Mouse (Mus musculus): Measurements from ENCODE around the gene Tmem204. TPM values are rescaled to one million over a fixed set of nuclear protein-coding genes. Genes with fewer than 3 reads are reported as not detected.
"Not testable (repeated sequence)": the region's sequence is repeated elsewhere in the genome, so short reads cannot be mapped to it uniquely, and the experiment has no call there.

The Tmem204 gene
- not detected in 2 replicates for total RNA-seq (2017)

DNA sequence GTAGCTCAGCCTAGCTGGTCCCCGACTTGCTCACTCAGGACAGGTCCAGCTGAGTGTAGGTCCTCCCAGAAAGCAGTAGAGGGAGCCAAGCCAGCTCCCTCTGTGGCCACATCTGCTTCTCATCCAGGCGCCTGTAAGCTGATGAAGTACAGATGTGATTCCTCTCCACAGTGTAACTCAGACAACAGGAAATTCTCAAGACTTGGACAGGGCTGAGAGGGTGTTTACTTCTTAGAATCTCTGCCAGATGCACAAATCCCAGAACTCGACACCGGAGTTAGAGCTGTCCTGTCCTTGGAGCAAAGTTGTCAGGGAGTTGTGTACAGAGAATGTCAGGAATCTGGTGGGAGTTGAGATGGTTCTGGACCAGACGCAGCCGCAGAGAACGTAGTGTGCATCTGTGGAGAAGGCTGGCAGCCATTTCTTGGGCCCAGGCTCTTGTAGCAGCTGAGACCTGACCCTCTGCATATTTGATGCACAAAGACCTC lies at the start of gene Tmem204:
Gene Tmem204, minus strand, starts transcription at position 148 of the 488 bp plus-strand sequence.
- 0 out of 2 replicates have a peak, but pooled peaks have one; percentile 8 for ATAC-seq (replicated peaks; ENCODE audit: low read depth, poor library complexity, severe bottlenecking)

DNA sequence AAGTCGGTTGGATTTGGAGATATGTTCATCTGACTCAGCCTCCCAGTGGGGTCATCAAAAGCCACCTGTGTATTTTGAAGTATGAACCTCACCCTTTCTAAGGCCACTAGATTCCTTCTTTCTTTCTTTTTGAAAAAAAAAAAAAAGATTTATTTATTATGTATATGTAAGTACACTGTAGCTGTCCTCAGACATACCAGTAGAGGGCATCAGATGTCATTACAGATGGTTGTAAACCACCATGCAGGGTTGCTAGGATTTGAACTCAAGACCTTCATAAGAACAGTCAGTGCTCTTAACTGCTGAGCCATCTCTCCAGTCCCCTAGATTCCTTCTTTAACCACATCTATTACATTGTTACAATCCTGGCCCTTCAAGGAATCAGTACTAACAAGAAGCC lies 46.7 kb upstream of the Tmem204 start:
- ATAC-seq (replicated peaks; ENCODE audit: low read depth, poor library complexity, severe bottlenecking): no peak

DNA sequence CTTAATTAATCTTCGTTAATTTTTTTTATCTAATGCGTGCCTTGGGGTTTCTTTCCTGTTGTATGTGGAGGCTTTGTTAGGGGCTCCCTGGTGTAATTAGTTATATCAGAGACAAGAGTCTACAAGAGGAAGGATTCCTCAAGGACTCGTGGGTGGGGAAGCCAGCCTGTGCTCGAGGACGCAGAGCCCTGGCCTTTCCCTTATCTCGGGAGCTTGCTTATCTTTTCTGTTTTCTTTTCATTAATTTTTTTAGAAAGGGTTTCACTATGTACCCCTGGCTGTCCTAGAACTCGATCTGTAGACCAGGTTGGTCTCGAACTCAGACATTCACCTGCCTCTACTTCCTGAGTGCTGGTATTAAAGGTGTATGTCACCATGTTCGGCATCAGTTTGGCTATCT lies 44.3 kb upstream of the Tmem204 start:
- ATAC-seq (replicated peaks; ENCODE audit: low read depth, poor library complexity, severe bottlenecking): no peak

DNA sequence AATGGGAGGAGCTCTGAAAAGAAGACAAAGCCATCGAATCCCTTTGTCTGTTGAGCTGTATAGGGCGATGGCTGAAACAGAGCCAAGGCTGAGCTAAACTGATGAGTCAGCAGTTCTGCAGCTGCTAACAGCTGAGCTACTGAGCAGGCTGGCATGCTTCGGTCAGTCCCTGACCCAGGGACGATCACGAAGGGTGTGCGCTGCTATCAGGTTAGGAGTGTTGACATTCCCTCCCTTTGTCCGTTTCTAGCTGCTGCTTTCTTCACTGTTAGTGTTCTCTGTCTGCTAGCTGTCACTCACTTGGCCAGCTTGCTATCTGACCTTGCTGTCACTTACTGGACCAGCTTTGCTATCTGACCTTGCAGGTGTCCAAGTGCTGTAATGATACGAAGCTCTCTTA lies 43.7 kb upstream of the Tmem204 start:
- peak; percentile 46; the same call in 1 of the 2 replicates for ATAC-seq (replicated peaks; ENCODE audit: low read depth, poor library complexity, severe bottlenecking)

DNA sequence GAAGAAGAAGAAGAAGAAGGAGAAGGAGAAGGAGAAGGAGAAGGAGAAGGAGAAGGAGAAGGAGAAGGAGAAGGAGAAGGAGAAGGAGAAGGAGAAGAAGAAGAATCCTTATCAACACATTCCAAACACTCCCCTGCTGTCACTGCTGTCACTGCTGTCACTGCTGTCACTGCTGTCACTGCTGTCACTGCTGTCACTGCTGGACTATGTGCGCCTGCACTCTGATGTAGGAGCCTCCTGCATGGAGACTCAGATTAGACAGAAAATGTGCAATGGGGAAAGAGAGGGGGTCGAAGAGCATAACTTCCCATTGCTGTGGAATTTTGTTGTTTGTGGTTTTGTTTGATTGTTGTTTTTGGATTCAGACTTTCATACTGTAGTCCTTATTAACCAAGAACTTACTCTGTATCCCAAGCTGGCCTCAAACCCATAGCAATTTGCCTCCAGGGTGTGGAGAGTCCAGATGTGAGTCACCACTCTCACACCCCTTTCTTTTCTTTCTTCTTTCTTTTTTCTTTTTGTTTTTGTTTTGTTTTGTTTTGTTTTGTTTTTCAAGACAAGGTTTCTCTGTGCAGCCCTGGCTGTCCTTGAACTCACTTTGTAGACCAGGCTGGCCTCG lies 42.2 kb upstream of the Tmem204 start:
- ATAC-seq (replicated peaks; ENCODE audit: low read depth, poor library complexity, severe bottlenecking): not testable (repeated sequence)

DNA sequence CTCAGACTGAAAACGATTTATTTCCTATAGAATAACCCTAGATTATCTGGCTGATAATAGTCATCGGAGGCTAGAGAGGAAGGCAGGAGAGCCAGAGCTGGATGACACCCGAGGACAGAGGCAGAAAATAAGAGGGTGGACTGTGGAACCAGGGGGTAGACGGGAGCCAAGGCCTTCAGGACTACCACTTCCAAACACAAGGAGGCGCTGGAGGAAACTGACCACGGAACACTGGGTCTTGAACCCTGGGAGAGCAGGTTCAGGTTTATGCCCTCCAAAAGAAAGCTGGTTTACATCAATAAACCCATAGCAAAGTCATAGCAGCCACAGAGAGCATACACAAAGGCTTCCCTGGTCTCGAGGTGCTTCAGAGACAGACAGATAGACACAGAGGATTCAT lies 40.6 kb upstream of the Tmem204 start:
- ATAC-seq (replicated peaks; ENCODE audit: low read depth, poor library complexity, severe bottlenecking): peak; percentile 73

- no peak for ATAC-seq (replicated peaks; ENCODE audit: low read depth, poor library complexity, severe bottlenecking)
Measured at GRCm38 (mm10) chr17:25120406-25120805, 37.0 kb upstream of the Tmem204 start, which contains the start of gene Ptx4. Gene Ptx4 (plus strand): TSS chr17:25120760.

GRCm38 (mm10) chr17:25117263-25117662 lies 33.9 kb upstream of the Tmem204 start:
- ATAC-seq (replicated peaks; ENCODE audit: low read depth, poor library complexity, severe bottlenecking): no peak

DNA sequence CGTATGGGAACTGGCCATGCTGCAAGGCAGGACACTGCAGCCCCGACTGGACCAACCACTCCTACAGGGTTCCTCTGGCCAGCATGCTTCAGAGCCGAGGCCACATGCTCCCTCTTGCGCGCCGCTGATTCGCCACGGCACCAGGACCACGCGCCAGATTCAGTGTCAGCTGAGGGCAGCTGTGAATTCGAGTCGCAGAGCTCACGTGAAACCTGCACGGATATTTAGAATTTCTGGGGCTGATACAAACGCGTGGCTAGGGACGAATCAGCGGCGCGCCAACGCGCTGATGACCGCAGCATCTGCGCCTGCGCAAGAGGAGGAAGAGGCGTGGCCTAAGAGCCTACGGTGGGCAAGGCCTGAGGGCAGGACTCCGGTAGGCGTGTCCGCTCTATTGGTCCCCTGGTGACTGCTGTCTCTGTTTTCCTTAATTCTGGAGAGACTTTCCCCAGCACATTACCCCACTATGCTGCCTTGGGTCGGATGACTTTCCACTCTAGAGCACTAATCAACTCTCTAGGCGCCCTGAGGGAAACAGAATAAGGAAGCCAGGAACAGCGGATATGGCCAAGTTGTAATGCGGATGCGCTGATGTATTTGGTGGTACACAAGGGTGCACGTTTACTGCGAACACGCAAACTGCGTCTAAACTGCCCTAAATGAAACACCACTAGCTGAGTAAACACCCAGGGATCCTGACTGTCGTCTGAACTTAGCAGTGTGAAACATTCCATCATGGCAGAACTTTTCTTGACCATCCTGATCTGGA lies 32.5 kb upstream of the Tmem204 start, which contains the start of gene Telo2:
Gene Telo2, minus strand, starts transcription at position 304 of the 769 bp plus-strand sequence.
- peak; percentile 92 for ATAC-seq (replicated peaks; ENCODE audit: low read depth, poor library complexity, severe bottlenecking)

GRCm38 (mm10) chr17:25114908-25115645 lies 31.7 kb upstream of the Tmem204 start:
- peak; percentile 45 for ATAC-seq (replicated peaks; ENCODE audit: low read depth, poor library complexity, severe bottlenecking)

DNA sequence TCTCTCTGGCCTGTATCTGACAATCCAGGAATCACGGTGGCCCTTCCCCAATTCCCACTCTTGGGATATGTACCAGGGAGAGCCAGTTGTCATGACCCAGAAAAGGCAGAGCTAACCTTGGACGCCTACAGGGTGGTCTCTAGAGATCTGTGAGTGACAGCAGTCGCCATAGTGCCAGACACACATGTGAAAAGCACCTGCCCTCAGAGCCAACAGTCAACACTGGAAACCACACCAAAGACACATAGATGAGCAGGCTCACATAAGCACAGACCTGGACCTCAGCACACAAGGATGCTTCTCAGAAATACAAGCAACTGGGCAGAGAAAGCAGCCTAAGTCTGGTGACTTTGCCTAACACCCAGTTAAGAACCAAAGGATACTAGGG lies 29.0 kb upstream of the Tmem204 start:
- no peak for ATAC-seq (replicated peaks; ENCODE audit: low read depth, poor library complexity, severe bottlenecking)

- ATAC-seq (replicated peaks; ENCODE audit: low read depth, poor library complexity, severe bottlenecking): no peak
Measured at GRCm38 (mm10) chr17:25111739-25112422, 28.5 kb upstream of the Tmem204 start.

DNA sequence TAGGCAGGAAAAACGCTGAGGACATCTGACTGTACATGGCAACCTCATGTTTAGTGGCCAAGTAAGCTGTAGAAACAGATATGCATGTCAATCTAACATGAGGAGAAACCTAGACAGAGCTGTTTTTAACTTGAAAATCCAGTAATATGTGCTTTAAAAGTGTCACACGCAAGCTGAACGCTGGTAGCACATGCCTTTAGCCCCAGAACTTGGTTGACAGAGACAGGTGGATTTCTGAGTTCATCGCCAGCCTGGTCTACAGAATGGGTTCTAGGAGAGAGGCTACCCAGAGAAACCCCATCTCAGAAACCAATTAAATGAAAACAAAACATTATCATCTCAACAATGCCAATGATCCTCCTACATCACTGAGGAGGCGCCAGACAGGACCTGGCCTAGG lies 27.8 kb upstream of the Tmem204 start:
- ATAC-seq (replicated peaks; ENCODE audit: low read depth, poor library complexity, severe bottlenecking): no peak

GRCm38 (mm10) chr17:25110590-25110989 lies 27.2 kb upstream of the Tmem204 start:
- ATAC-seq (replicated peaks; ENCODE audit: low read depth, poor library complexity, severe bottlenecking): no peak

DNA sequence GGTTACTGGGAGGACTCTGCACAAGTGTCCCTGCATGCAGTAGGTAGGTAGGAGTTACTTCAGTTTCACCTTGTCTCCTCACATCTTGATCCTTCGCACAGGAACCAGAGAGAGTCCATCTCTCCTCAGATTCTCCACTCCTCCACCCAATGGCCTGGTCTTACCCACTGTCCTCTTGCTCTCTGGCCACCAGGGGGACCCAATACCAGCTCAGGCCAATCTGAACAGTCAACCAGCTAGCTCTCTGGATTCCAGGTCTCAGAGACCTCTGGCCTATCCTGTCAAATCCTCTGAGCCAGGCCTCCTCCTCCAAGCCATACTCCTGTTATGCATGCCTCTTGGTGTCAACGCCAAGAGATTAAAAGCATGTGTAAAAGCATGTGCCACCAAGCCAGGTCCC lies 26.2 kb upstream of the Tmem204 start:
- peak; percentile 82 for ATAC-seq (replicated peaks; ENCODE audit: low read depth, poor library complexity, severe bottlenecking)

DNA sequence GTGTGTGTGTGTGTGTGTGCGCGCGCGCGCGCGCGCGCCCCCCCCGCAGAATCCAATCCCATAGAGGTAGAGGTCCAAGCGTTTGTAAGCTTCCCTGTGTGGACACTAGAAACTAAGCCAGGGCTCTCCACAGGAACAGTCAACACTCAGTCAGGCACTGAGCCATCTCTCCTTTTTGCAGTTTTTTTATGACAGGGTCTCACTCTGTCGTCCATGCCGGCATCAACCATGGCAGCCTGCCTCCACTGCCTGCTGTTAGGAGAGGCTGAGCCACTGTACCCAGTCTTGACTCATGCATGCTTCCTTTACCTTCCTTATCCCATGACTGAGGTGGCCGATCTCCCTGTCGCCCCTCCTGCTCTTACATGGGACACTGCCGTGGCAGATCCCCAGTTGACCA lies 24.4 kb upstream of the Tmem204 start:
- ATAC-seq (replicated peaks; ENCODE audit: low read depth, poor library complexity, severe bottlenecking): no peak

DNA sequence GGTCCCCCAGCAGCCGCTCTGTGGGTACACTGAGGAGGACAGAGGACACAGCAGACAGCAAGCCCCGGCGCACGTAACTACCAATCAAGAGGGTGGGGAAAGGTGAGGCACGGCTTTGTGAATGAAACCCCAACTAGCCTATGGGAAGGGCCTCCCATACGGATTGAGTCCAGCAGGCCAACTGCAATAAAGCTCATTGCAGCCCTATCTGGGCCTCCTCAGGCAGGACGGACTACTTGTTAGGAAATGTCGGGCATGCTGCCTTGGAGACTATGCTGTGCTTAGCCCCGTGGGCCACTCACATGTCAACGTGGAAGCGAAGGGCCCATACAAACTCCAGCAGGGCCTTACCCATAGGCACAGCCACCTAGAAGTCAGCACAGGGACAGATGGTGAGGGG lies 17.9 kb upstream of the Tmem204 start:
- no peak for ATAC-seq (replicated peaks; ENCODE audit: low read depth, poor library complexity, severe bottlenecking)

GRCm38 (mm10) chr17:25100052-25100451 lies 16.7 kb upstream of the Tmem204 start:
- no peak for ATAC-seq (replicated peaks; ENCODE audit: low read depth, poor library complexity, severe bottlenecking)

DNA sequence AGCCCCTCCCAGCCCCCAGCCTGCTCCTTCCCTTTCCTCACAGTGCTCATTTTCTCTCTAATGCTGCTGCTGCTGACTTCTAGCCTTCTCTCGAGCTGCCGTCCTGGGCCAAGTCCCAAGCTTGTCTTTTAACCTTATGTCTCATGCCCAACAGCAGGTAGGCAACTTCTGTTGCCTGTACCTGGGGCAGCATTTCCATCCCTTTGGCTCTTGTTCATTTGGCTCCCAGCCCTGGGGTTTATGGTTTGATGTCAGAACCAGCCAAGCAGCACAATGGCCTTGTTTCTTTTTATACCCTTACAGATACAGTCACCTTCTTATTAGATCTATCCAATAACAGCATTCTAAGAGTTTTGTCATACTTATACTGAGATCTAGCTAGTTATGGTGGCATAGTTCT lies 12.8 kb upstream of the Tmem204 start:
- no peak for ATAC-seq (replicated peaks; ENCODE audit: low read depth, poor library complexity, severe bottlenecking)

DNA sequence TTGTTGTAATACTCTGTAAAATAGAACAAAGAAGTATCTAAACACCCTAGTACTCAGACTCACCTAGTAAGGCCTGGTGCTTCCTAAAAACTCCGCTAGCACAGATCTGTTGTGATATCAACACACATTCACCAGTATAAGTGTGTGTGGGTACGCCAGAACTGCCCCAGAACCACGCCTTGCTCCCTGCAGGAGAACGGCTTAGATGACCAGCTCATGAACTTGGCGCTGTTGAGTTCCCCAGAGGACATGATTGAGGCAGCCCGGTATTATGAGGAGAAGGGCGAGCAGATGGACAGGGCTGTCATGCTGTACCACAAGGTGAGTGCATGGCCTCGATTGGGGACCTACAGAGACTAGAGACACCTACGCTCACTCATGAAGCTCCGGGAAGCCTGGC lies 7.1 kb upstream of the Tmem204 start:
- no peak for ATAC-seq (replicated peaks; ENCODE audit: low read depth, poor library complexity, severe bottlenecking)
